In the genomic region with DNA sequence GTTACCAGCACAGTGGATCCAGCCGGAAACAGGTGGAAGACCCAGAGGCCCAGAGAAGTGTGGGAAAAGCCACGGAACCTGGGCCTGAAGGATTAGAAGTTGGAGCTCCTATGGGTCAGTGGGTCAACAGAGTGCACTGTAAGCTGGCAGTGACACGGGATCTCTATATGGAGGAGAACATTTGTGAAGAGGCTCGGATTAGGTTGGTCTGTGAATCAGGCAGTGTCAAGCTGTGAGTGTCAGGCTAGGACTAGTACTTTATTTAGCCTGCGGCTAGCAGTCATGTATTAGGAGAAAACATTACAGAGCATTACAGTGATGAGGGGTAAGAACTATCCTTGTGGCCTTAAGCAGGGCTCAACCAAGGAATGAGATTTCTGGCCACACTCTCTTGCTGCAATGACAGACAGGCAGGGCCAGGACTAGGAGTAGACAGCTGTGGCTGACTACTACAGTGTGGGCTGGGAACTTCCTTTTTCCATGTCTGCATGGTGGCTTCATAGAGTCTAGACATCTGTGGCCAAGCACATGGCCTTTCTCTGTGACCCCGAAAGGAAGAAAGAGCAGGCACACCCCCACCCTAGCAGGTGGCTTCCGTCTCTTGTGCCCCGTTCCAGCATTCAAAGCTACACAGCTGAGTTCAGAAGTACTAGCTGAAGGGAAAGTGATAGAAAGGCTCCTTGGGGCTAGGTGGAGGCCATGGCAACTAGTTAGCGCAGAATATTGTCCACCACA, we compare ENCODE assay signal across 8 mouse cellular contexts.
DNase-seq lines count a peak whose midpoint lies in the region; ATAC-seq lines count a peak whose summit lies in the region.

No protein-coding gene starts in this region.

- DNase-seq in left cerebral cortex, adult 9 months (ENCODE audit: low spot score in 2 of 2), result peak; percentile 38 to 46
- no peak for DNase-seq in left cerebral cortex, adult 11 months (ENCODE audit: low spot score)
- no peak for DNase-seq in limb, embryonic 11.5 days (ENCODE audit: low spot score)
- no peak for DNase-seq in cerebellum, postnatal 25 days
- DNase-seq in cerebellum, adult 18-20 months, result no peak
- DNase-seq in cerebellum, postnatal 14 days, result no peak

- ATAC-seq in embryonic facial prominence, embryonic 15.5 days (ENCODE audit: insufficient number of reproducible peaks, low FRiP score, low TSS enrichment, low read depth), result no peak; the same call in 1 of the 2 replicates
- peak; percentile 59; the same call in 1 of the 2 replicates for ATAC-seq in limb, embryonic 11.5 days (ENCODE audit: insufficient number of reproducible peaks, low FRiP score, low TSS enrichment, low read depth)
- ATAC-seq in midbrain, embryonic 16.5 days, result peak; percentile 59

- WGBS in embryonic facial prominence, embryonic 15.5 days, result 78% methylated on average over 9 of the region's 9 CpGs
- 61% methylated on average over 9 of the region's 9 CpGs for WGBS in limb, embryonic 11.5 days
- WGBS in midbrain, embryonic 16.5 days, result 61% methylated on average over 9 of the region's 9 CpGs

- no peak overlapping the region for H3K4me2 ChIP-seq in embryonic facial prominence, embryonic 15.5 days (replicated peaks)
- H3K4me2 ChIP-seq in limb, embryonic 11.5 days (ENCODE audit: low read depth, severe bottlenecking), result no peak overlapping the region
- H3K4me2 ChIP-seq in midbrain, embryonic 16.5 days (ENCODE audit: low read length), result no peak overlapping the region

- no peak overlapping the region for H3K9ac ChIP-seq in embryonic facial prominence, embryonic 15.5 days
- no peak overlapping the region for H3K9ac ChIP-seq in limb, embryonic 11.5 days (ENCODE audit: low read length)
- no peak overlapping the region for H3K9ac ChIP-seq in midbrain, embryonic 16.5 days (ENCODE audit: low read depth, low read length)

- H3K27me3 ChIP-seq in embryonic facial prominence, embryonic 15.5 days, result no peaks in the 10 kb centered on the region
- no peaks in the 10 kb centered on the region for H3K27me3 ChIP-seq in limb, embryonic 11.5 days (ENCODE audit: control insufficient read depth, insufficient read depth, low read length)
- no peaks in the 10 kb centered on the region for H3K27me3 ChIP-seq in midbrain, embryonic 16.5 days (ENCODE audit: control insufficient read depth, insufficient read depth, low read depth, low read length)

- H3K36me3 ChIP-seq in embryonic facial prominence, embryonic 15.5 days, result no peaks in the 10 kb centered on the region
- no peaks in the 10 kb centered on the region for H3K36me3 ChIP-seq in limb, embryonic 11.5 days (ENCODE audit: control insufficient read depth, insufficient read depth, low read length)
- H3K36me3 ChIP-seq in midbrain, embryonic 16.5 days (ENCODE audit: control insufficient read depth, insufficient read depth, low read length), result no peaks in the 10 kb centered on the region

- no peak overlapping the region for H3K4me3 ChIP-seq in embryonic facial prominence, embryonic 15.5 days (replicated peaks)
- no peak overlapping the region for H3K4me3 ChIP-seq in limb, embryonic 11.5 days (ENCODE audit: low read depth, low read length)
- H3K4me3 ChIP-seq in midbrain, embryonic 16.5 days (ENCODE audit: low read depth, low read length), result no peak overlapping the region

- no peaks in the 10 kb centered on the region; the same call in 1 of the 2 replicates for H3K4me1 ChIP-seq in embryonic facial prominence, embryonic 15.5 days
- peaks cover 13% of the 10 kb centered on the region for H3K4me1 ChIP-seq in limb, embryonic 11.5 days (ENCODE audit: control insufficient read depth, insufficient read depth, low read length)
- peaks cover 13% of the 10 kb centered on the region for H3K4me1 ChIP-seq in midbrain, embryonic 16.5 days (ENCODE audit: control insufficient read depth, insufficient read depth, low read length)

- no peaks in the 10 kb centered on the region for H3K9me3 ChIP-seq in embryonic facial prominence, embryonic 15.5 days (replicated peaks)
- no peaks in the 10 kb centered on the region for H3K9me3 ChIP-seq in limb, embryonic 11.5 days (ENCODE audit: control insufficient read depth, low read length)
- H3K9me3 ChIP-seq in midbrain, embryonic 16.5 days (replicated peaks; ENCODE audit: control insufficient read depth, low read length, poor library complexity, severe bottlenecking), result no peaks in the 10 kb centered on the region

- 0 out of 2 replicates have a peak overlapping the region, but pooled peaks have one; percentile 17 for H3K27ac ChIP-seq in embryonic facial prominence, embryonic 15.5 days (replicated peaks)
- no peak overlapping the region for H3K27ac ChIP-seq in limb, embryonic 11.5 days (replicated peaks; ENCODE audit: low read depth, low read length)
- H3K27ac ChIP-seq in midbrain, embryonic 16.5 days (ENCODE audit: low read length), result no peak overlapping the region; the same call in 1 of the 2 replicates

Comparison
In these comparisons a context has a peak if more than half of its experiments do, and no peak if none do; other contexts are left out.
1. DNase-seq: peak in left cerebral cortex, adult 9 months (2 of 2); none in left cerebral cortex, adult 11 months (single experiment), limb, embryonic 11.5 days (single experiment), cerebellum, postnatal 25 days (0 of 2), cerebellum, adult 18-20 months (0 of 2) and cerebellum, postnatal 14 days (0 of 2).